Mouse (Mus musculus): ENCODE results near the gene Anxa2.

- TF ChIP-seq CTCF (IDR thresholded peaks at IDR 0.05; ENCODE audit: low read depth, low read length) (no peak), POLR2A (IDR thresholded peaks at IDR 0.05; ENCODE audit: borderline replicate concordance, low read depth, low read length) (no peak)
Observed at GRCm38 (mm10) chr9:69477195-69477823, 23.9 kb downstream of the Anxa2 start.

Data from bone marrow macrophage, adult 2 months (primary cell).